Mouse (Mus musculus): ENCODE data around the gene Zfp398. TPM values are rescaled to one million over a fixed set of nuclear protein-coding genes. Genes with fewer than 3 reads are reported as not detected.

The Zfp398 gene
- polyA plus RNA-seq (2015; fragmentation: Nextera tagmentation; extraction: Ambion mirVana) = 4.1 and 5.1 TPM in 2 replicates

GRCm38 (mm10) chr6:47835482-47835983, at the start of gene Zfp398:
Gene Zfp398 (plus strand): TSS chr6:47835661.

GRCm38 (mm10) chr6:47813257-47813878, 22.1 kb upstream of the Zfp398 start, which contains the start of gene Pdia4:
Gene Pdia4 (minus strand): TSS chr6:47813430.

GRCm38 (mm10) chr6:47830104-47831078, 5.1 kb upstream of the Zfp398 start, which contains the start of gene Zfp786:
Gene Zfp786 (minus strand): TSS chr6:47830867.

GRCm38 (mm10) chr6:47877058-47877457, 41.6 kb downstream of the Zfp398 start, which contains the start of gene Zfp282:
Gene Zfp282 (plus strand): TSS chr6:47877204.

GRCm38 (mm10) chr6:47920447-47921340, 85.2 kb downstream of the Zfp398 start, which contains the start of gene Zfp212:
Gene Zfp212 (plus strand): TSS chr6:47920476.

MicroRNAs within 50 kb of the gene (microRNA counts, 519-probe panel; counts per million panel counts)
- 88.3 counts per million for microRNA mmu-miR-704

Other genes with a start within 250 kb of the Zfp398 start
- gene Ezh2, start 240.3 kb upstream of the Zfp398 start, polyA plus RNA-seq (2015; fragmentation: Nextera tagmentation; extraction: Ambion mirVana) = 105 and 112 TPM in 2 replicates
- gene Pdia4, start 22.2 kb upstream of the Zfp398 start, polyA plus RNA-seq (2015; fragmentation: Nextera tagmentation; extraction: Ambion mirVana) = 41.3 and 49.8 TPM in 2 replicates
- 0.73 and 0.96 TPM in 2 replicates for gene Zfp786, start 4.8 kb upstream of the Zfp398 start, polyA plus RNA-seq (2015; fragmentation: Nextera tagmentation; extraction: Ambion mirVana)
- 4.8 and 5.4 TPM in 2 replicates for gene Zfp282, start 41.5 kb downstream of the Zfp398 start, polyA plus RNA-seq (2015; fragmentation: Nextera tagmentation; extraction: Ambion mirVana)
- 8.3 and 9.8 TPM in 2 replicates for gene Zfp212, start 84.8 kb downstream of the Zfp398 start, polyA plus RNA-seq (2015; fragmentation: Nextera tagmentation; extraction: Ambion mirVana)
- 4.3 and 6.8 TPM in 2 replicates for gene Zfp956, start 117.7 kb downstream of the Zfp398 start, polyA plus RNA-seq (2015; fragmentation: Nextera tagmentation; extraction: Ambion mirVana)
- 3.5 and 3.8 TPM in 2 replicates for gene Zfp777, start 213.2 kb downstream of the Zfp398 start, polyA plus RNA-seq (2015; fragmentation: Nextera tagmentation; extraction: Ambion mirVana)

All from spleen, postnatal 0 days (tissue).